Mouse (Mus musculus): Measurements from ENCODE around the gene Tpst1. TPM values are rescaled to one million over a fixed set of nuclear protein-coding genes. Genes with fewer than 3 reads are reported as not detected.

Tpst1 gene
- polyA plus RNA-seq, 1 experiment from 2014 or later, result 59.5 TPM

GRCm38 (mm10) chr5:130101724-130102123 lies 28.6 kb downstream of the Tpst1 start:
- Histone ChIP-seq H3K27ac (ENCODE audit: low read length) (no peak overlapping the region), H3K4me3 (replicated peaks; ENCODE audit: low read length) (no peak overlapping the region)
- no peak for ATAC-seq

GRCm38 (mm10) chr5:130109348-130109747 lies 36.2 kb downstream of the Tpst1 start:
- WGBS, result 86% methylated on average over 3 of the region's 3 CpGs
- H3K27me3 ChIP-seq (replicated peaks; ENCODE audit: control insufficient read depth, insufficient read depth, low read length), result no peaks in the 10 kb centered on the region

More at GRCm38 (mm10) chr5:130101724-130102123, 28.6 kb downstream of the Tpst1 start:
- H3K4me1 ChIP-seq (replicated peaks; ENCODE audit: control insufficient read depth, insufficient read depth, low read length), result no peaks in the 10 kb centered on the region
- no peaks in the 10 kb centered on the region for H3K9me3 ChIP-seq (ENCODE audit: control insufficient read depth, low read length)
- H3K4me2 ChIP-seq (ENCODE audit: low read length), result no peak overlapping the region
- 94% methylated on average over 17 of the region's 17 CpGs for WGBS
- H3K27me3 ChIP-seq (replicated peaks; ENCODE audit: control insufficient read depth, insufficient read depth, low read length), result no peaks in the 10 kb centered on the region
- H3K9ac ChIP-seq (replicated peaks; ENCODE audit: low read depth, low read length), result no peak overlapping the region
- peaks cover 6% of the 10 kb centered on the region; the same call in 1 of the 2 replicates for H3K36me3 ChIP-seq (ENCODE audit: control insufficient read depth, insufficient read depth)

GRCm38 (mm10) chr5:130110632-130111464 lies 37.7 kb downstream of the Tpst1 start:
- Histone ChIP-seq H3K4me3 (replicated peaks; ENCODE audit: low read length) (no peak overlapping the region), H3K36me3 (ENCODE audit: control insufficient read depth, insufficient read depth) (peaks cover 7% of the 10 kb centered on the region; the same call in 1 of the 2 replicates), H3K27ac (ENCODE audit: low read length) (no peak overlapping the region), H3K9ac (replicated peaks; ENCODE audit: low read depth, low read length) (no peak overlapping the region), H3K9me3 (ENCODE audit: control insufficient read depth, low read length) (no peaks in the 10 kb centered on the region), H3K4me2 (ENCODE audit: low read length) (no peak overlapping the region), H3K27me3 (replicated peaks; ENCODE audit: control insufficient read depth, insufficient read depth, low read length) (no peaks in the 10 kb centered on the region), H3K4me1 (replicated peaks; ENCODE audit: control insufficient read depth, insufficient read depth, low read length) (peaks cover 3% of the 10 kb centered on the region; the same call in 1 of the 2 replicates)
- ATAC-seq, result no peak
- WGBS, result 77% methylated on average over 12 of the region's 12 CpGs

More at GRCm38 (mm10) chr5:130109348-130109747, 36.2 kb downstream of the Tpst1 start:
- no peak for ATAC-seq
- Histone ChIP-seq H3K9me3 (ENCODE audit: control insufficient read depth, low read length) (no peaks in the 10 kb centered on the region), H3K27ac (ENCODE audit: low read length) (no peak overlapping the region), H3K4me1 (replicated peaks; ENCODE audit: control insufficient read depth, insufficient read depth, low read length) (peaks cover 3% of the 10 kb centered on the region; the same call in 1 of the 2 replicates), H3K36me3 (ENCODE audit: control insufficient read depth, insufficient read depth) (no peaks in the 10 kb centered on the region), H3K4me2 (ENCODE audit: low read length) (no peak overlapping the region), H3K4me3 (replicated peaks; ENCODE audit: low read length) (no peak overlapping the region), H3K9ac (replicated peaks; ENCODE audit: low read depth, low read length) (no peak overlapping the region)

GRCm38 (mm10) chr5:130112653-130113052 lies 39.5 kb downstream of the Tpst1 start:
- Histone ChIP-seq H3K4me3 (replicated peaks; ENCODE audit: low read length) (no peak overlapping the region), H3K4me2 (ENCODE audit: low read length) (no peak overlapping the region), H3K27me3 (replicated peaks; ENCODE audit: control insufficient read depth, insufficient read depth, low read length) (no peaks in the 10 kb centered on the region), H3K4me1 (replicated peaks; ENCODE audit: control insufficient read depth, insufficient read depth, low read length) (peaks cover 3% of the 10 kb centered on the region; the same call in 1 of the 2 replicates), H3K9ac (replicated peaks; ENCODE audit: low read depth, low read length) (no peak overlapping the region), H3K36me3 (ENCODE audit: control insufficient read depth, insufficient read depth) (peaks cover 7% of the 10 kb centered on the region; the same call in 1 of the 2 replicates), H3K9me3 (ENCODE audit: control insufficient read depth, low read length) (no peaks in the 10 kb centered on the region), H3K27ac (ENCODE audit: low read length) (no peak overlapping the region)
- ATAC-seq, result no peak

GRCm38 (mm10) chr5:130116116-130116515 lies 43.0 kb downstream of the Tpst1 start:
- Histone ChIP-seq H3K36me3 (ENCODE audit: control insufficient read depth, insufficient read depth) (peaks cover 7% of the 10 kb centered on the region; the same call in 1 of the 2 replicates), H3K9me3 (ENCODE audit: control insufficient read depth, low read length) (no peaks in the 10 kb centered on the region), H3K4me1 (replicated peaks; ENCODE audit: control insufficient read depth, insufficient read depth, low read length) (peaks cover under 1% of the 10 kb centered on the region; the same call in 1 of the 2 replicates), H3K4me3 (replicated peaks; ENCODE audit: low read length) (no peak overlapping the region), H3K27me3 (replicated peaks; ENCODE audit: control insufficient read depth, insufficient read depth, low read length) (no peaks in the 10 kb centered on the region), H3K27ac (ENCODE audit: low read length) (no peak overlapping the region), H3K4me2 (ENCODE audit: low read length) (no peak overlapping the region), H3K9ac (replicated peaks; ENCODE audit: low read depth, low read length) (no peak overlapping the region)
- WGBS, result 94% methylated on average over 12 of the region's 12 CpGs
- ATAC-seq, result no peak

- no peaks in the 10 kb centered on the region for H3K9me3 ChIP-seq (ENCODE audit: control insufficient read depth, low read length)
- ATAC-seq, result no peak
- no peak overlapping the region for H3K4me2 ChIP-seq (ENCODE audit: low read length)
- H3K27ac ChIP-seq (ENCODE audit: low read length), result no peak overlapping the region
- H3K36me3 ChIP-seq (ENCODE audit: control insufficient read depth, insufficient read depth), result peaks cover 7% of the 10 kb centered on the region; the same call in 1 of the 2 replicates
- no peak overlapping the region for H3K9ac ChIP-seq (replicated peaks; ENCODE audit: low read depth, low read length)
- WGBS, result 90% methylated on average over 7 of the region's 7 CpGs
- H3K27me3 ChIP-seq (replicated peaks; ENCODE audit: control insufficient read depth, insufficient read depth, low read length), result no peaks in the 10 kb centered on the region
- no peak overlapping the region for H3K4me3 ChIP-seq (replicated peaks; ENCODE audit: low read length)
- H3K4me1 ChIP-seq (replicated peaks; ENCODE audit: control insufficient read depth, insufficient read depth, low read length), result no peaks in the 10 kb centered on the region
These were observed 43.7 kb downstream of the Tpst1 start for GRCm38 (mm10) chr5:130116857-130117256.

- Histone ChIP-seq H3K9me3 (ENCODE audit: control insufficient read depth, low read length) (no peaks in the 10 kb centered on the region), H3K4me3 (replicated peaks; ENCODE audit: low read length) (no peak overlapping the region), H3K27ac (ENCODE audit: low read length) (no peak overlapping the region), H3K4me1 (replicated peaks; ENCODE audit: control insufficient read depth, insufficient read depth, low read length) (no peaks in the 10 kb centered on the region), H3K4me2 (ENCODE audit: low read length) (no peak overlapping the region), H3K9ac (replicated peaks; ENCODE audit: low read depth, low read length) (no peak overlapping the region), H3K27me3 (replicated peaks; ENCODE audit: control insufficient read depth, insufficient read depth, low read length) (no peaks in the 10 kb centered on the region), H3K36me3 (ENCODE audit: control insufficient read depth, insufficient read depth) (peaks cover 7% of the 10 kb centered on the region; the same call in 1 of the 2 replicates)
- 83% methylated on average over 6 of the region's 6 CpGs for WGBS
- ATAC-seq, result no peak
These were observed 44.8 kb downstream of the Tpst1 start for GRCm38 (mm10) chr5:130117932-130118331.

- Histone ChIP-seq H3K4me3 (replicated peaks; ENCODE audit: low read length) (no peak overlapping the region), H3K36me3 (ENCODE audit: control insufficient read depth, insufficient read depth) (peaks cover 7% of the 10 kb centered on the region; the same call in 1 of the 2 replicates), H3K27me3 (replicated peaks; ENCODE audit: control insufficient read depth, insufficient read depth, low read length) (no peaks in the 10 kb centered on the region), H3K4me2 (ENCODE audit: low read length) (no peak overlapping the region), H3K9me3 (ENCODE audit: control insufficient read depth, low read length) (no peaks in the 10 kb centered on the region), H3K9ac (replicated peaks; ENCODE audit: low read depth, low read length) (no peak overlapping the region), H3K27ac (ENCODE audit: low read length) (no peak overlapping the region), H3K4me1 (replicated peaks; ENCODE audit: control insufficient read depth, insufficient read depth, low read length) (no peaks in the 10 kb centered on the region)
- WGBS, result 79% methylated on average over 3 of the region's 3 CpGs
- ATAC-seq, result no peak
These were observed 46.1 kb downstream of the Tpst1 start for GRCm38 (mm10) chr5:130119236-130119635.

- Histone ChIP-seq H3K9ac (replicated peaks; ENCODE audit: low read depth, low read length) (no peak overlapping the region), H3K36me3 (ENCODE audit: control insufficient read depth, insufficient read depth) (no peaks in the 10 kb centered on the region), H3K4me1 (replicated peaks; ENCODE audit: control insufficient read depth, insufficient read depth, low read length) (no peaks in the 10 kb centered on the region), H3K27ac (ENCODE audit: low read length) (no peak overlapping the region), H3K4me3 (replicated peaks; ENCODE audit: low read length) (no peak overlapping the region), H3K9me3 (ENCODE audit: control insufficient read depth, low read length) (no peaks in the 10 kb centered on the region), H3K27me3 (replicated peaks; ENCODE audit: control insufficient read depth, insufficient read depth, low read length) (no peaks in the 10 kb centered on the region), H3K4me2 (ENCODE audit: low read length) (no peak overlapping the region)
- no peak for ATAC-seq
- WGBS, result 87% methylated on average over 12 of the region's 12 CpGs
These were observed 47.1 kb downstream of the Tpst1 start for GRCm38 (mm10) chr5:130120070-130120736.

All from forebrain, embryonic 16.5 days (tissue).